Mouse (Mus musculus): ENCODE data around the gene Sorbs1. TPM values are rescaled to one million over a fixed set of nuclear protein-coding genes. Genes with fewer than 3 reads are reported as not detected.

The Sorbs1 gene
- total RNA-seq, 2 experiments from 2014 or later, result 124 to 140 TPM

- no peak for DNase-seq (ENCODE audit: low spot score in 2 of 2)
- intact Hi-C loops (cut with DNase I), result no loop called here
Measured at GRCm38 (mm10) chr19:40419315-40419714, 94.3 kb downstream of the Sorbs1 start.

GRCm38 (mm10) chr19:40417155-40417821 lies 96.3 kb downstream of the Sorbs1 start:
- intact Hi-C loops (cut with DNase I), result no loop called here
- peak in 1 of 2 experiments; percentile 69 for DNase-seq (ENCODE audit: low spot score in 2 of 2)

GRCm38 (mm10) chr19:40415725-40416124 lies 97.9 kb downstream of the Sorbs1 start:
- no peak for DNase-seq (ENCODE audit: low spot score in 2 of 2)
- intact Hi-C loops (cut with DNase I), result no loop called here

GRCm38 (mm10) chr19:40414798-40415475 lies 98.6 kb downstream of the Sorbs1 start:
- DNase-seq (ENCODE audit: low spot score in 2 of 2), result no peak
- intact Hi-C loops (cut with DNase I), result no loop called here

- intact Hi-C loops (cut with DNase I), result no loop called here
Measured at GRCm38 (mm10) chr19:40414386-40414785, 99.2 kb downstream of the Sorbs1 start.

GRCm38 (mm10) chr19:40411379-40411813 lies 102.2 kb downstream of the Sorbs1 start:
- intact Hi-C loops (cut with DNase I), result no loop called here
- DNase-seq (ENCODE audit: low spot score in 2 of 2), result no peak

More at GRCm38 (mm10) chr19:40414386-40414785, 99.2 kb downstream of the Sorbs1 start:
- no peak for DNase-seq (ENCODE audit: low spot score in 2 of 2)

GRCm38 (mm10) chr19:40410511-40410910 lies 103.1 kb downstream of the Sorbs1 start:
- intact Hi-C loops (cut with DNase I), result no loop called here
- DNase-seq (ENCODE audit: low spot score in 2 of 2), result no peak

- intact Hi-C loops (cut with DNase I), result no loop called here
- no peak for DNase-seq (ENCODE audit: low spot score in 2 of 2)
Measured at GRCm38 (mm10) chr19:40410109-40410508, 103.5 kb downstream of the Sorbs1 start.

- no peak for DNase-seq (ENCODE audit: low spot score in 2 of 2)
- intact Hi-C loops (cut with DNase I), result no loop called here
Measured at GRCm38 (mm10) chr19:40409500-40410035, 104.0 kb downstream of the Sorbs1 start.

- DNase-seq (ENCODE audit: low spot score in 2 of 2), result no peak
- intact Hi-C loops (cut with DNase I), result no loop called here
Measured at GRCm38 (mm10) chr19:40407186-40407585, 106.4 kb downstream of the Sorbs1 start.

- intact Hi-C loops (cut with DNase I), result no loop called here
- DNase-seq (ENCODE audit: low spot score in 2 of 2), result no peak
Measured at GRCm38 (mm10) chr19:40406661-40407060, 106.9 kb downstream of the Sorbs1 start.

GRCm38 (mm10) chr19:40405808-40406207 lies 107.8 kb downstream of the Sorbs1 start:
- intact Hi-C loops (cut with DNase I), result no loop called here
- DNase-seq (ENCODE audit: low spot score in 2 of 2), result no peak

GRCm38 (mm10) chr19:40404582-40404981 lies 109.0 kb downstream of the Sorbs1 start:
- no peak for DNase-seq (ENCODE audit: low spot score in 2 of 2)
- intact Hi-C loops (cut with DNase I), result no loop called here

GRCm38 (mm10) chr19:40403999-40404398 lies 109.6 kb downstream of the Sorbs1 start:
- intact Hi-C loops (cut with DNase I), result no loop called here
- DNase-seq (ENCODE audit: low spot score in 2 of 2), result no peak

GRCm38 (mm10) chr19:40402155-40402963 lies 111.2 kb downstream of the Sorbs1 start:
- DNase-seq (ENCODE audit: low spot score in 2 of 2), result no peak
- intact Hi-C loops (cut with DNase I), result no loop called here

- intact Hi-C loops (cut with DNase I), result no loop called here
- peak in 1 of 2 experiments; percentile 24 for DNase-seq (ENCODE audit: low spot score in 2 of 2)
Measured at GRCm38 (mm10) chr19:40401213-40401612, 112.4 kb downstream of the Sorbs1 start.

- intact Hi-C loops (cut with DNase I), result no loop called here
- DNase-seq (ENCODE audit: low spot score in 2 of 2), result no peak
Measured at GRCm38 (mm10) chr19:40400426-40401030, 113.1 kb downstream of the Sorbs1 start.

- intact Hi-C loops (cut with DNase I), result loop anchor here (2.0 kb wide), 1 partner anchor 41 kb away; no protein-coding TSS in a partner anchor
- DNase-seq (ENCODE audit: low spot score in 2 of 2), result peak in 1 of 2 experiments; percentile 27
Measured at GRCm38 (mm10) chr19:40395757-40396661, 117.6 kb downstream of the Sorbs1 start.

GRCm38 (mm10) chr19:40395321-40395695 lies 118.3 kb downstream of the Sorbs1 start:
- intact Hi-C loops (cut with DNase I), result loop anchor here (2.0 kb wide), 1 partner anchor 41 kb away; no protein-coding TSS in a partner anchor
- DNase-seq (ENCODE audit: low spot score in 2 of 2), result no peak
